Mouse (Mus musculus) adrenal gland, postnatal 4 days (tissue): ENCODE results near the gene Rd3l. TPM values are rescaled to one million over a fixed set of nuclear protein-coding genes. Genes with fewer than 3 reads are reported as not detected.
"Not testable (repeated sequence)": the region's sequence is repeated elsewhere in the genome, so short reads cannot be mapped to it uniquely, and the experiment has no call there.

ENCODE experiments used
- DNase-seq, 2 experiments: peaks; one replicate each; pipeline ENCODE4 v3.0.0; 2021 to 2022; ENCODE audit warnings: low spot score in 2 of 2, mixed read lengths in 2 of 2
- total RNA-seq, 2 experiments: library from RNA; stranded (reverse); gene quantifications; 2 replicates each; pipeline ENCODE4 v1.2.3; 2021

Gene Rd3l
- total RNA-seq, 2 experiments from 2014 or later: not detected

GRCm38 (mm10) chr12:111970085-111970484 is 11.0 kb downstream of the Rd3l start:
- DNase-seq: no peak

GRCm38 (mm10) chr12:111966683-111967173 is 14.4 kb downstream of the Rd3l start, which contains the start of gene Atp5mpl:
Atp5mpl (minus strand) TSS chr12:111966977.
- DNase-seq: peak; percentile 95 to 96

- DNase-seq: no peak
Measured at GRCm38 (mm10) chr12:111963339-111963738, 17.8 kb downstream of the Rd3l start.

GRCm38 (mm10) chr12:111958101-111958865 is 22.8 kb downstream of the Rd3l start:
- peak in 1 of 2 experiments; percentile 56 for DNase-seq

GRCm38 (mm10) chr12:111956173-111956572 is 24.9 kb downstream of the Rd3l start:
- DNase-seq: no peak

GRCm38 (mm10) chr12:111951701-111952100 is 29.4 kb downstream of the Rd3l start:
- DNase-seq: no peak

GRCm38 (mm10) chr12:111950486-111950885 is 30.6 kb downstream of the Rd3l start:
- DNase-seq: no peak

- no peak for DNase-seq
Measured at GRCm38 (mm10) chr12:111946716-111947115, 34.4 kb downstream of the Rd3l start.

GRCm38 (mm10) chr12:111945765-111946655 is 35.1 kb downstream of the Rd3l start:
- not testable (repeated sequence) for DNase-seq

- DNase-seq: no peak
Measured at GRCm38 (mm10) chr12:111945115-111945514, 36.0 kb downstream of the Rd3l start.

GRCm38 (mm10) chr12:111944065-111944987 is 36.8 kb downstream of the Rd3l start:
- DNase-seq: not testable (repeated sequence)

- DNase-seq: no peak
Measured at GRCm38 (mm10) chr12:111943421-111944064, 37.6 kb downstream of the Rd3l start.

GRCm38 (mm10) chr12:111938623-111939177 is 42.4 kb downstream of the Rd3l start:
- no peak for DNase-seq

- no peak for DNase-seq
Measured at GRCm38 (mm10) chr12:111936706-111937550, 44.2 kb downstream of the Rd3l start.

GRCm38 (mm10) chr12:111933971-111934370 is 47.1 kb downstream of the Rd3l start:
- DNase-seq: no peak

GRCm38 (mm10) chr12:111933032-111933704 is 47.9 kb downstream of the Rd3l start:
- peak in 1 of 2 experiments; percentile 32 for DNase-seq

- DNase-seq: no peak
Measured at GRCm38 (mm10) chr12:111932513-111932912, 48.6 kb downstream of the Rd3l start.

GRCm38 (mm10) chr12:111931411-111932025 is 49.6 kb downstream of the Rd3l start:
- no peak for DNase-seq
